Mouse (Mus musculus): ENCODE data around the gene Ces2e. TPM values are rescaled to one million over a fixed set of nuclear protein-coding genes. Genes with fewer than 3 reads are reported as not detected.

Ces2e gene
- polyA plus RNA-seq, 1 experiment from 2014 or later, result not detected

- no peak overlapping the region for H3K27ac ChIP-seq (ENCODE audit: low read depth, low read length)
- H3K9me3 ChIP-seq (ENCODE audit: control insufficient read depth, low read length), result no peaks in the 10 kb centered on the region
- no peaks in the 10 kb centered on the region for H3K27me3 ChIP-seq (ENCODE audit: control insufficient read depth, insufficient read depth, low read length)
- no peaks in the 10 kb centered on the region for H3K36me3 ChIP-seq (ENCODE audit: control insufficient read depth, insufficient read depth, low read length)
- H3K4me2 ChIP-seq (ENCODE audit: low read depth, low read length), result no peak overlapping the region
- H3K4me1 ChIP-seq (ENCODE audit: control insufficient read depth, insufficient read depth, low read length), result no peaks in the 10 kb centered on the region
- H3K4me3 ChIP-seq (ENCODE audit: low read depth, low read length), result no peak overlapping the region
- WGBS, result 76% methylated on average over 5 of the region's 5 CpGs
- no peak for ATAC-seq (ENCODE audit: low read depth)
- no peak overlapping the region for H3K9ac ChIP-seq (replicated peaks; ENCODE audit: low read depth, low read length)
These were observed 23.0 kb downstream of the Ces2e start for GRCm38 (mm10) chr8:104949031-104949430.

GRCm38 (mm10) chr8:104961537-104961961, 35.5 kb downstream of the Ces2e start, which contains the start of gene Ces2g:
Gene Ces2g, plus strand, starts transcription at chr8:104961718.
- no peaks in the 10 kb centered on the region for H3K36me3 ChIP-seq (ENCODE audit: control insufficient read depth, insufficient read depth, low read length)
- no peak for ATAC-seq (ENCODE audit: low read depth)
- H3K4me2 ChIP-seq (ENCODE audit: low read depth, low read length), result no peak within 1 kb of the TSS
- H3K27me3 ChIP-seq (ENCODE audit: control insufficient read depth, insufficient read depth, low read length), result no peaks in the 10 kb centered on the region
- 81% methylated on average over 5 of the region's 5 CpGs for WGBS
- no peaks in the 10 kb centered on the region for H3K4me1 ChIP-seq (ENCODE audit: control insufficient read depth, insufficient read depth, low read length)
- H3K9ac ChIP-seq (replicated peaks; ENCODE audit: low read depth, low read length), result no peak within 1 kb of the TSS
- no peak within 1 kb of the TSS for H3K4me3 ChIP-seq (ENCODE audit: low read depth, low read length)
- no peaks in the 10 kb centered on the region for H3K9me3 ChIP-seq (ENCODE audit: control insufficient read depth, low read length)
- no peak within 1 kb of the TSS for H3K27ac ChIP-seq (ENCODE audit: low read depth, low read length)

GRCm38 (mm10) chr8:104962229-104962901, 36.3 kb downstream of the Ces2e start:
- Histone ChIP-seq H3K36me3 (ENCODE audit: control insufficient read depth, insufficient read depth, low read length) (no peaks in the 10 kb centered on the region), H3K9ac (replicated peaks; ENCODE audit: low read depth, low read length) (no peak overlapping the region), H3K4me3 (ENCODE audit: low read depth, low read length) (no peak overlapping the region), H3K27me3 (ENCODE audit: control insufficient read depth, insufficient read depth, low read length) (no peaks in the 10 kb centered on the region), H3K9me3 (ENCODE audit: control insufficient read depth, low read length) (no peaks in the 10 kb centered on the region), H3K4me2 (ENCODE audit: low read depth, low read length) (no peak overlapping the region), H3K4me1 (ENCODE audit: control insufficient read depth, insufficient read depth, low read length) (no peaks in the 10 kb centered on the region), H3K27ac (ENCODE audit: low read depth, low read length) (no peak overlapping the region)
- 78% methylated on average over 8 of the region's 8 CpGs for WGBS
- ATAC-seq (ENCODE audit: low read depth), result no peak

- Histone ChIP-seq H3K4me3 (ENCODE audit: low read depth, low read length) (no peak overlapping the region), H3K27ac (ENCODE audit: low read depth, low read length) (no peak overlapping the region), H3K9ac (replicated peaks; ENCODE audit: low read depth, low read length) (no peak overlapping the region), H3K36me3 (ENCODE audit: control insufficient read depth, insufficient read depth, low read length) (no peaks in the 10 kb centered on the region), H3K9me3 (ENCODE audit: control insufficient read depth, low read length) (no peaks in the 10 kb centered on the region), H3K27me3 (ENCODE audit: control insufficient read depth, insufficient read depth, low read length) (no peaks in the 10 kb centered on the region), H3K4me1 (ENCODE audit: control insufficient read depth, insufficient read depth, low read length) (no peaks in the 10 kb centered on the region), H3K4me2 (ENCODE audit: low read depth, low read length) (no peak overlapping the region)
- 85% methylated on average over 4 of the region's 4 CpGs for WGBS
- ATAC-seq (ENCODE audit: low read depth), result no peak
These were observed 37.4 kb downstream of the Ces2e start for GRCm38 (mm10) chr8:104963375-104963894.

GRCm38 (mm10) chr8:104984126-104984525, 58.1 kb downstream of the Ces2e start:
- H3K27ac ChIP-seq (ENCODE audit: low read depth, low read length), result no peak overlapping the region
- no peak overlapping the region for H3K4me2 ChIP-seq (ENCODE audit: low read depth, low read length)
- no peaks in the 10 kb centered on the region for H3K36me3 ChIP-seq (ENCODE audit: control insufficient read depth, insufficient read depth, low read length)
- no peaks in the 10 kb centered on the region for H3K27me3 ChIP-seq (ENCODE audit: control insufficient read depth, insufficient read depth, low read length)
- no peak overlapping the region for H3K9ac ChIP-seq (replicated peaks; ENCODE audit: low read depth, low read length)
- peaks cover 4% of the 10 kb centered on the region; the same call in 1 of the 2 replicates for H3K9me3 ChIP-seq (ENCODE audit: control insufficient read depth, low read length)
- ATAC-seq (ENCODE audit: low read depth), result no peak
- H3K4me3 ChIP-seq (ENCODE audit: low read depth, low read length), result no peak overlapping the region
- WGBS, result 91% methylated on average over 5 of the region's 5 CpGs
- no peaks in the 10 kb centered on the region for H3K4me1 ChIP-seq (ENCODE audit: control insufficient read depth, insufficient read depth, low read length)

Other genes starting within 250 kb of the Ces2e start
- not detected in 2 replicates for gene Ces2a, start 192.3 kb upstream of the Ces2e start, polyA plus RNA-seq (2014; fragmentation: Nextera tagmentation; extraction: Ambion mirVana)
- gene Ces2b, start 94.7 kb upstream of the Ces2e start, polyA plus RNA-seq (2014; fragmentation: Nextera tagmentation; extraction: Ambion mirVana), result 0.07 and 0.18 TPM in 2 replicates
- not detected in 2 replicates for gene Ces2c, start 79.2 kb upstream of the Ces2e start, polyA plus RNA-seq (2014; fragmentation: Nextera tagmentation; extraction: Ambion mirVana)
- not detected in 2 replicates for gene Ces2f, start 21.1 kb downstream of the Ces2e start, polyA plus RNA-seq (2014; fragmentation: Nextera tagmentation; extraction: Ambion mirVana)
- gene Ces2g, start 35.5 kb downstream of the Ces2e start, polyA plus RNA-seq (2014; fragmentation: Nextera tagmentation; extraction: Ambion mirVana), result not detected in 2 replicates
- gene Ces2h, start 74.6 kb downstream of the Ces2e start, polyA plus RNA-seq (2014; fragmentation: Nextera tagmentation; extraction: Ambion mirVana), result not detected in 2 replicates
- not detected in 2 replicates for gene Ces3a, start 122.3 kb downstream of the Ces2e start, polyA plus RNA-seq (2014; fragmentation: Nextera tagmentation; extraction: Ambion mirVana)
- not detected in 2 replicates for gene Ces3b, start 157.5 kb downstream of the Ces2e start, polyA plus RNA-seq (2014; fragmentation: Nextera tagmentation; extraction: Ambion mirVana)
- gene Ces4a, start 205.5 kb downstream of the Ces2e start, polyA plus RNA-seq (2014; fragmentation: Nextera tagmentation; extraction: Ambion mirVana), result 0.08 TPM in 1 of 2 replicates, not detected in the other
- gene Cbfb, start 244.4 kb downstream of the Ces2e start, polyA plus RNA-seq (2014; fragmentation: Nextera tagmentation; extraction: Ambion mirVana), result 32.4 and 56.8 TPM in 2 replicates